ENCODE assay signal across 21 mouse cellular contexts in the genomic region with DNA sequence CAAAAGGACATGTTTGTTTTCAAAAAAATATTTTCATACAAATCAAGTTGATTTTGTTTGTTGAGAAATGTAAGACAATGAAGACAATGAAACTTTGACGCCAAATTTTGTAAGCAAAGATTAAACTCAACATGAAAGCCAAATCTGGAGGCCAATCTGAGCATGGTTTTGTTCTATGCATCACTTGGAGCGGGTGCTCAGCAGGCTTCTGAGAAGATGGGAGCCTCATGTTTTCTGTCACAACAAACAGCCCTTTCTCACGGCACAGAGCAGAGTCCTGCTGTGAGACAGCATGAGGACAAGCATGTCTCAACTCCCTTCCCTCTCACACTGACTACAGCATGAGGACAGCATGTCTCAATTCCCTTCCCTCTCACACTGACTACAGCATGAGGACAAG.
"Had no signal": no experiment of that assay in that cellular context is flagged by ENCODE, and none has a peak within 500 bp of the region (broad histone marks: within the 10 kb centered on the region; RNA-seq: fewer than 3 reads in every experiment).

No protein-coding gene starts in this region.

- H3K27me3 ChIP-seq: lung, embryonic 15.5 days; midbrain, embryonic 12.5 days; neural tube, embryonic 13.5 days; neural tube, embryonic 15.5 days; stomach, embryonic 15.5 days had no signal

- H3K36me3 ChIP-seq: stomach, embryonic 15.5 days had no signal

- H3K4me1 ChIP-seq: midbrain, embryonic 10.5 days; midbrain, embryonic 12.5 days; neural tube, embryonic 15.5 days; stomach, embryonic 15.5 days had no signal

- H3K27ac ChIP-seq: lung, embryonic 15.5 days; midbrain, embryonic 10.5 days; midbrain, embryonic 12.5 days; neural tube, embryonic 13.5 days; neural tube, embryonic 15.5 days; stomach, embryonic 15.5 days; stomach, postnatal 0 days had no signal

- H3K4me3 ChIP-seq: lung, embryonic 15.5 days; midbrain, embryonic 10.5 days; midbrain, embryonic 12.5 days; myocyte; neural tube, embryonic 13.5 days; neural tube, embryonic 15.5 days; stomach, embryonic 15.5 days had no signal

- H3K4me2 ChIP-seq: lung, embryonic 15.5 days; midbrain, embryonic 12.5 days; neural tube, embryonic 13.5 days; neural tube, embryonic 15.5 days; stomach, embryonic 15.5 days had no signal

- ATAC-seq: liver, postnatal 0 days; midbrain, embryonic 16.5 days had no signal

- DNase-seq: liver, postnatal 0 days; lung, adult 2 months; lung, postnatal 10 days; lung, postnatal 4 days; midbrain, embryonic 14.5 days; retina, postnatal 1 day; right cerebral cortex, adult 18-20 months; right cerebral cortex, postnatal 25 days; right cerebral cortex, postnatal 4 days; spleen, adult 18-20 months; thymus, postnatal 14 days; thymus, postnatal 36 days had no signal

- H3K9me3 ChIP-seq: lung, embryonic 15.5 days; midbrain, embryonic 10.5 days; midbrain, embryonic 12.5 days; neural tube, embryonic 13.5 days; neural tube, embryonic 15.5 days; stomach, embryonic 15.5 days had no signal

- H3K9ac ChIP-seq: liver, postnatal 0 days; lung, embryonic 15.5 days; midbrain, embryonic 12.5 days; neural tube, embryonic 13.5 days; neural tube, embryonic 15.5 days; stomach, embryonic 15.5 days had no signal
